Mouse (Mus musculus): ENCODE data around the gene Cd70.
A peak's percentile ranks its signal among the peaks of the same experiment; 100 is the strongest.
"Not testable (repeated sequence)": the region's sequence is repeated elsewhere in the genome, so short reads cannot be mapped to it uniquely, and the experiment has no call there.

Cd70 gene

GRCm38 (mm10) chr17:57134693-57135092, 14.9 kb downstream of the Cd70 start:
- DNase-seq (ENCODE audit: low spot score in 2 of 2), result no peak

DNA sequence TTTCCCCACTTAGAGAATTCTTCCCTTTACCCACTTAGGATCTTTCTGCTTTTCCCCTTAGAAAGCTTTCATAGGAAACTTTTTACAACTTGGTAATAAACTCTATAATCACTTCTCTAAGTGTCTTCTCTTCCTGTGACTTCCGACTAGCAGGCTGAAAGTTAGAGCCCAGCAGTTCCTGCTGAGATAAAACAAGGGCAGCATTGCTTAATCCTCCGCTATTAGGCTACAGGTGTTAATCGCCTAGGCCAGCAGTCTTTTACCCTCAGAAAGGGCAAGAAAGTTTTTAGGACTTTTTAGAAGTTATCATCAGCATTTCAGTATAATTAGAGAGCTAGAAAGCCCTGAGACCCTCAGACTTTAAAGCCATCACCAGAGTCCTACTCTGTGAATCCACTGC, 15.6 kb downstream of the Cd70 start:
- not testable (repeated sequence) for DNase-seq (ENCODE audit: low spot score in 2 of 2)

DNA sequence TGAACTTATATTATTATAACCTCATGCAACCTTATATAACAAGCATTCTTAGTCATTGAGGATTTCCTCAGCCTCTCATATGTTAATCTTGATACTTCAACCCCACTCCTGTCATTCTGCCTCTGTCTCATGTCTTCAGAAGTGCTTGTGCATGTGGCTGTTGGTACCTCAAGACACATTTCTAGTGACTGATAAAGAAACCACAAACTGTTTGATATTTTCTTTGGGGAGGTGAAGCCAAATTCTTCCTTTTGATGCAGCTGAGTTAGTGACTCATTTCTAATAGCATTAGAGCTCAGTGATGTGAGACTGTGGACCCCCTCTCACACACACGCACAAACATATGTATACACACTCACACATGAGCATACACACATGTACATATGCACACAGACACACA, 17.8 kb downstream of the Cd70 start:
- no peak for DNase-seq (ENCODE audit: low spot score in 2 of 2)

DNA sequence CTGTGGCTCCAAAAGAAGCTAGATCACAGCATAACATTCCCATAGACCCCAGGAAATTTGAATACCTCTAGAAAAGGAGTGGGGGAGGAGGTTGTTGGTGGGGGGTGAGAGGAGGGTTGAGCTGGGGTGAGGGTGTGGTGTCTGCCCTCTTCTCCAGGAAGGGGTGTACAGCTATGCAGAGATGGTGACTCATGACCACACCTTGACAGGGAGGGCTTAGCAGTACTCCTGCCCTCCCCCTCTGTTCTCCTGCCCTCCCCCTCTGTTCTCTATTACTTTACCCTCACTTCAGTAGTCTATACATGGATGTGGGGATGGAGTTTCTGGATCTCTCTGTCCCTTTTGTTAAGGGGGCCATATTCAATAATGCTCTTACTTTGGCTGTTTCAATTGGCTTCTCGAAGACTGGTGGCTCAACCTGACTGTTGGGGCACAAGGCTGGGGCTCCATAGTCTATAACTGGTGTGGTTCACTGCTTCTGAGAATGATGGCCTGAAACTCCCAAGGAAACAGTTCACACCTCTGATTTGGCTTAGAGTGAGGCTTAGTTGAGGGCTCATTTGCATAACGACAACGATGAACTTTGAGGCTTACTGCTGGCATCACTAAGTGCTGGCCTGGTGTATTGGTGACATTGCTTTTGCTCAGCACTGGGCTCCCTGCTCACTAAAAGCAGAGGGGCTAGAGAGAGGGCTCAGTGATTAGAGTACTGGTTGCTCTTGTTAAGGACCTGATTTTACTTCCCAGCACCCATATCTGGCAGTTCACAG, 23.5 kb downstream of the Cd70 start:
- no peak for DNase-seq (ENCODE audit: low spot score in 2 of 2)

DNA sequence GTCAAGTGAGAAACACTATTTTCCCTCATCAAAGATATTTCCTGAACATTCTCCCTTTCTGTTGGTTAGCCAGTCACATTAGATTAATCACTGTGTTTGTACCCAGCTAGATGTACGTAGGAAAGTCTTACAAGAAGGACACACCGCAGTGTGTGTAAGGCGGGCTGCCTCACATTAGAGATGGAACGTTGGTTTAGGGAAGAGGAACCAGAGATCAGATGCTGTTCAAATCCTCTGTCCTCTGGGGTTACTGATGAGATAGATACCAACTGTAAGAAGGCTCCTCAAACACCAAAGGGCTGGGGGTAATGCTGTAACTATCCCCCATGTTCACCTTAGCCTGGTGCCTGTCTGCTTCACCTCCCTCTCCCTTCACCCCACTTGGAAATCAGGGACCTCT, 24.8 kb downstream of the Cd70 start:
- no peak for DNase-seq (ENCODE audit: low spot score in 2 of 2)

- no peak for DNase-seq (ENCODE audit: low spot score in 2 of 2)
Measured at GRCm38 (mm10) chr17:57123192-57124118, 26.1 kb downstream of the Cd70 start.

DNA sequence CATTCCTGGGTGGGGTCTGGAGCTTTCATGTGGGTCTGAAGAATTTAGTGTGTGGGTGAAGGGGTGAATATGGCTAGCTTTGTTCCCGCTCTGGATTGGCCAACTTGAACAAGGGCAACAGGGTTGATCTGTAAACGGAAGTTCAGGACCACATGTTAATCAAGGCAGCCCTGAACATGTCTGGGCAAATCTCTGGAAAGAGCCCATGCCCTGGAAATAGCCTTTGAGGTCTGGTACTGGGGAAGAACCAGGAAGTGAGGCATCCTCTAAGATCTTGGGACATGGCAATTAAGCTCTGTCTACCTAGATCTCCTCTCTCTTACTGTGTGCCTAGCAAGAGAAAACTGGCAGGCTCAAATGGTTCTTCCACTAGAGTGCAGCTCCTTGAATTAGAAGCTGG, 27.7 kb downstream of the Cd70 start:
- no peak for DNase-seq (ENCODE audit: low spot score in 2 of 2)

- no peak for DNase-seq (ENCODE audit: low spot score in 2 of 2)
Measured at GRCm38 (mm10) chr17:57118524-57119349, 30.8 kb downstream of the Cd70 start.

GRCm38 (mm10) chr17:57116801-57117200, 32.8 kb downstream of the Cd70 start:
- no peak for DNase-seq (ENCODE audit: low spot score in 2 of 2)

GRCm38 (mm10) chr17:57112768-57113474, 36.7 kb downstream of the Cd70 start:
- no peak for DNase-seq (ENCODE audit: low spot score in 2 of 2)

DNA sequence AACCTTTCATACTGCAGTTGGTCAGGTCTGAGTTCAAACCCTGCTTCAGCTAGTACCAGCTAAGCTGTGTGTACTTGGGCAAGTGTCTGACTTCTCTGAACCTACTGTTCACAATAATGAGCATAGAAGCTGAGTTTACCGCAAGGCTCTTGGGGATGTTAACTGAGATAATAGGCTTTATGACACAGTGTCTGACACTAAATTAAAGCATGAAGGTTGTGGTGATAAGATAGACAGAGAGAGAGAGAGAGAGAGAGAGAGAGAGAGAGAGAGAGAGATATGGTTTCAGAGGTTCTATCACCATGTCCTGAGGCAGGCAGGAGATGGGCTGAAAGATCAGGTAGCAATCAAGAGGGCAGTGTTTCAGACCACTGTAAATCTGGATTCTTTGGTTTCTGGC, 39.6 kb downstream of the Cd70 start:
- no peak for DNase-seq (ENCODE audit: low spot score in 2 of 2)

GRCm38 (mm10) chr17:57108666-57109171, 40.9 kb downstream of the Cd70 start:
- no peak for DNase-seq (ENCODE audit: low spot score in 2 of 2)

- DNase-seq (ENCODE audit: low spot score in 2 of 2), result no peak
Measured at GRCm38 (mm10) chr17:57108040-57108665, 41.4 kb downstream of the Cd70 start.

DNA sequence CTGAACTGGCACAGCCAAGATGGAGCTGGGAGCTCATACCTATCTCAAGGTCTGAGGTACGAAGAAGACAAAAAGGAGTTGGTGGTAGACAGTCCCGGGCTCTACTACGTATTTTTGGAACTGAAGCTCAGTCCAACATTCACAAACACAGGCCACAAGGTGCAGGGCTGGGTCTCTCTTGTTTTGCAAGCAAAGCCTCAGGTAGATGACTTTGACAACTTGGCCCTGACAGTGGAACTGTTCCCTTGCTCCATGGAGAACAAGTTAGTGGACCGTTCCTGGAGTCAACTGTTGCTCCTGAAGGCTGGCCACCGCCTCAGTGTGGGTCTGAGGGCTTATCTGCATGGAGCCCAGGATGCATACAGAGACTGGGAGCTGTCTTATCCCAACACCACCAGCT, 42.5 kb downstream of the Cd70 start:
- no peak for DNase-seq (ENCODE audit: low spot score in 2 of 2)

GRCm38 (mm10) chr17:57106035-57106368, 43.6 kb downstream of the Cd70 start:
- no peak for DNase-seq (ENCODE audit: low spot score in 2 of 2)

- peak in 1 of 2 experiments; percentile 38 for DNase-seq (ENCODE audit: low spot score in 2 of 2)
Measured at GRCm38 (mm10) chr17:57105181-57106034, 44.2 kb downstream of the Cd70 start, which contains the start of gene Tnfsf9. Gene Tnfsf9, plus strand, starts transcription at chr17:57105325.

- DNase-seq (ENCODE audit: low spot score in 2 of 2), result no peak
Measured at GRCm38 (mm10) chr17:57104496-57104895, 45.1 kb downstream of the Cd70 start.

GRCm38 (mm10) chr17:57102276-57102675, 47.3 kb downstream of the Cd70 start:
- DNase-seq (ENCODE audit: low spot score in 2 of 2), result no peak

- no peak for DNase-seq (ENCODE audit: low spot score in 2 of 2)
Measured at GRCm38 (mm10) chr17:57099629-57100325, 49.8 kb downstream of the Cd70 start.
